Mouse (Mus musculus) erythroblast, embryonic 14.5 days (primary cell): Measurements from ENCODE around the gene Olfr1150-ps1.

Experiments used
- GATA1 ChIP-seq: IDR thresholded peaks from 2 replicates; pipeline ENCODE4 v1.6.1; 2012; ENCODE audit warnings: low read length, inconsistent platforms, mixed read lengths
- TAL1 ChIP-seq: IDR thresholded peaks from 3 replicates; pipeline ENCODE4 v1.6.1; 2012; ENCODE audit warnings: low read length, inconsistent platforms, mixed read lengths

DNA sequence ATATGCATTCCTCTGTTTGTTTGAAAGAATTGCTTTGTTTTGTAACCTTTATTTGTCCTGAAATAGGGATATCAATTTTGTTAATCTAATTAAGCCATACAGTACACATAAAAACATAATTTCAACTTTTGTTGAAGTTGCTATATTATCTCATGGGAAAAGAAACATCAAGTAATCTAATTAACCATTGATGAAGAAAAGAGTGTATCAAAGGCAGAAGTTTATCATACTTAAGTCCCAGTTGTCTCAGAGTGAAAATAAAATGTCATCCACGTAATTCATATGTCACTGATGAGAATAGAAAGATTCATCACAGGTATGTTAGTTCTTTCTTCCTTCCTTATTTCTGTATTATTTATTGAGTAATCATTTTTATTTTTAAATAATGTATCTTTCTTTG lies 50.9 kb downstream of the Olfr1150-ps1 start, which contains the start of gene Olfr1153:
- TF ChIP-seq GATA1 (no peak), TAL1 (no peak)
